Mouse (Mus musculus) thymus, adult 18-20 months (tissue): ENCODE data around the gene Gpn1.

Experiments used
- DNase-seq, 2 experiments: peaks; one replicate each; pipeline ENCODE4 v3.0.0; 2022; ENCODE audit warnings: mixed read lengths in 2 of 2

Gene Gpn1

GRCm38 (mm10) chr5:31560352-31560751 is 65.8 kb downstream of the Gpn1 start:
- no peak for DNase-seq

GRCm38 (mm10) chr5:31562036-31562666 is 67.6 kb downstream of the Gpn1 start:
- no peak for DNase-seq
